Mouse (Mus musculus) megakaryocyte, embryonic 14.5 days (primary cell): ENCODE data around the gene Rbbp6.

ENCODE experiments used
- FLI1 ChIP-seq: IDR thresholded peaks from 2 replicates; pipeline ENCODE4 v1.6.1; 2012; ENCODE audit warnings: low read length, inconsistent platforms, mixed read lengths
- GATA1 ChIP-seq: IDR thresholded peaks from 3 replicates; pipeline ENCODE4 v1.6.1; 2012; ENCODE audit warnings: mixed read lengths, low read length, inconsistent platforms, borderline replicate concordance

GRCm38 (mm10) chr7:122970864-122971420 lies 5.5 kb downstream of the Rbbp6 start:
- TF ChIP-seq GATA1 = no peak
- no peak for TF ChIP-seq FLI1
